Comparison of ENCODE assay signal across 7 mouse cellular contexts in genomic region chr5:65415653-65416458, GRCm38 (mm10). TPM values are rescaled to one million over a fixed set of nuclear protein-coding genes. Genes with fewer than 3 reads are reported as not detected.
DNase-seq lines count a peak whose midpoint lies in the region; ATAC-seq and TF ChIP-seq lines count a peak whose summit lies in the region.

No protein-coding gene starts in this region.

- DNase-seq in ES-E14 (ENCODE audit: low read depth, low spot score): no peak
- peak; percentile 63 for DNase-seq in forebrain, embryonic 11.5 days (ENCODE audit: low spot score)
- DNase-seq in neural tube, embryonic 10.5 days (ENCODE audit: extremely low spot score, low spot score): peak; percentile 63
- no peak for DNase-seq in layer of hippocampus, adult 9-11 months
- DNase-seq in right cerebral cortex, postnatal 4 days: no peak

- ATAC-seq in forebrain, embryonic 11.5 days (replicated peaks; ENCODE audit: low FRiP score): 0 out of 2 replicates have a peak, but pooled peaks have one; percentile 39
- ATAC-seq in intestine, embryonic 16.5 days: peak; percentile 83

- peak overlapping the region; percentile 44; the same call in 1 of the 2 replicates for H3K27ac ChIP-seq in ES-E14 (ENCODE audit: insufficient read depth, low read depth, low read length, poor library complexity, severe bottlenecking)
- H3K27ac ChIP-seq in forebrain, embryonic 11.5 days (ENCODE audit: low read depth, low read length): no peak overlapping the region; the same call in 1 of the 2 replicates
- H3K27ac ChIP-seq in intestine, embryonic 16.5 days (ENCODE audit: low read length): peak overlapping the region; percentile 80

- H3K9me3 ChIP-seq in E14TG2a.4 (ENCODE audit: low read length) (no peaks in the 10 kb centered on the region), ES-E14 (ENCODE audit: control insufficient read depth, insufficient read depth, low read depth, low read length) (no peaks in the 10 kb centered on the region)
- no peaks in the 10 kb centered on the region for H3K9me3 ChIP-seq in forebrain, embryonic 11.5 days (ENCODE audit: control insufficient read depth, low read length)
- no peaks in the 10 kb centered on the region for H3K9me3 ChIP-seq in intestine, embryonic 16.5 days (ENCODE audit: control insufficient read depth, low read length)

- 15% methylated on average over 26 of the region's 26 CpGs for WGBS in forebrain, embryonic 11.5 days
- WGBS in intestine, embryonic 16.5 days: 28% methylated on average over 26 of the region's 26 CpGs

- no peaks in the 10 kb centered on the region for H3K27me3 ChIP-seq in E14TG2a.4 (ENCODE audit: insufficient read depth, low read length)
- no peaks in the 10 kb centered on the region for H3K27me3 ChIP-seq in forebrain, embryonic 11.5 days (ENCODE audit: control insufficient read depth, insufficient read depth, low read length)
- H3K27me3 ChIP-seq in intestine, embryonic 16.5 days (replicated peaks; ENCODE audit: control insufficient read depth, insufficient read depth, low read length): no peaks in the 10 kb centered on the region

- H3K4me1 ChIP-seq in E14TG2a.4 (replicated peaks; ENCODE audit: low read depth, low read length): peaks cover 21% of the 10 kb centered on the region
- H3K4me1 ChIP-seq in ES-E14 (ENCODE audit: control insufficient read depth in 2 of 2, insufficient read depth in 2 of 2, low read length in 2 of 2, poor library complexity in 1 of 2): 0 out of 4 replicates have a peak, but pooled peaks cover 0 to 3% of the 10 kb centered on the region in 2 experiments
- H3K4me1 ChIP-seq in forebrain, embryonic 11.5 days (replicated peaks; ENCODE audit: control insufficient read depth, insufficient read depth, low read length): 0 out of 2 replicates have a peak, but pooled peaks cover 2% of the 10 kb centered on the region
- peaks cover 8% of the 10 kb centered on the region for H3K4me1 ChIP-seq in intestine, embryonic 16.5 days (ENCODE audit: control insufficient read depth, insufficient read depth, low read length)

- no peak for TF ChIP-seq CTCF in E14TG2a.4 (conservative IDR thresholded peaks at IDR 0.05; ENCODE audit: low read length)

- peak overlapping the region; percentile 26; the same call in 1 of the 2 replicates for H3K4me2 ChIP-seq in forebrain, embryonic 11.5 days (ENCODE audit: low read depth, low read length, severe bottlenecking)
- H3K4me2 ChIP-seq in intestine, embryonic 16.5 days (ENCODE audit: low read depth, low read length): no peak overlapping the region; the same call in 1 of the 2 replicates

- H3K9ac ChIP-seq in ES-E14 (ENCODE audit: insufficient read depth, low read depth, low read length, poor library complexity, severe bottlenecking): peak overlapping the region; percentile 73
- H3K9ac ChIP-seq in forebrain, embryonic 11.5 days (ENCODE audit: low read length): peak overlapping the region; percentile 53
- peak overlapping the region; percentile 62 for H3K9ac ChIP-seq in intestine, embryonic 16.5 days (ENCODE audit: low read depth, low read length)

- in situ Hi-C loops in ES-E14 (cut with MboI; ENCODE audit: low sequenced_read_pairs in 2 of 2, unreplicated experiment in 2 of 2): no loop called here

- H3K36me3 ChIP-seq in E14TG2a.4 (ENCODE audit: insufficient read depth, low read length) (peaks cover 11% of the 10 kb centered on the region), ES-E14 (ENCODE audit: control insufficient read depth, insufficient read depth, low read length, poor library complexity, severe bottlenecking) (peaks cover 3% of the 10 kb centered on the region; the same call in 1 of the 2 replicates)
- H3K36me3 ChIP-seq in forebrain, embryonic 11.5 days (ENCODE audit: control insufficient read depth, insufficient read depth, low read length): no peaks in the 10 kb centered on the region; the same call in 1 of the 2 replicates
- peaks cover 11% of the 10 kb centered on the region; the same call in 1 of the 2 replicates for H3K36me3 ChIP-seq in intestine, embryonic 16.5 days (ENCODE audit: control insufficient read depth, insufficient read depth, low read length)

- peak overlapping the region; percentile 79 for H3K4me3 ChIP-seq in E14TG2a.4 (replicated peaks; ENCODE audit: low read length)
- peak overlapping the region; percentile 60 to 66 for H3K4me3 ChIP-seq in ES-E14 (ENCODE audit: insufficient read depth in 1 of 2, low read depth in 1 of 2, low read length in 2 of 2, poor library complexity in 1 of 2, severe bottlenecking in 1 of 2)
- no peak overlapping the region for H3K4me3 ChIP-seq in forebrain, embryonic 11.5 days (ENCODE audit: low read depth, low read length)
- H3K4me3 ChIP-seq in intestine, embryonic 16.5 days (ENCODE audit: low read length): no peak overlapping the region

TF ChIP-seq in ES-E14, 5 proteins besides CTCF, POLR2A, EP300 and RAD21:
- TF ChIP-seq CHD2 (IDR thresholded peaks at IDR 0.05; ENCODE audit: low read depth, low read length) (no peak), MAFK (IDR thresholded peaks at IDR 0.05; ENCODE audit: insufficient read depth, low read depth, low read length) (no peak), ZNF384 (IDR thresholded peaks at IDR 0.05; ENCODE audit: low read depth, low read length) (no peak), ZC3H11A (IDR thresholded peaks at IDR 0.05; ENCODE audit: borderline replicate concordance, low read depth, low read length) (no peak), HCFC1 (IDR thresholded peaks at IDR 0.05; ENCODE audit: borderline replicate concordance, insufficient read depth, low read length) (no peak)

RNA-seq across cellular contexts. Expression of gene Ugdh, which starts 19.9 kb away (rescaled TPM):
- total RNA-seq in ES-E14 (2012; rRNA removed): 6.9 and 15.8 TPM in 2 replicates
- polyA plus RNA-seq in forebrain, embryonic 11.5 days (2014; fragmentation: Nextera tagmentation; extraction: Ambion mirVana): 68.6 and 69.0 TPM in 2 replicates
- 266 and 271 TPM in 2 replicates for polyA plus RNA-seq in intestine, embryonic 16.5 days (2015; fragmentation: Nextera tagmentation; extraction: Ambion mirVana)

RNA-seq across cellular contexts. Expression of gene Lias, which starts 24.6 kb away (rescaled TPM):
- 38.8 and 52.8 TPM in 2 replicates for total RNA-seq in ES-E14 (2012; rRNA removed)
- polyA plus RNA-seq in forebrain, embryonic 11.5 days (2014; fragmentation: Nextera tagmentation; extraction: Ambion mirVana): 67.5 and 70.0 TPM in 2 replicates
- 49.2 and 56.4 TPM in 2 replicates for polyA plus RNA-seq in intestine, embryonic 16.5 days (2015; fragmentation: Nextera tagmentation; extraction: Ambion mirVana)

RNA-seq across cellular contexts. Expression of gene Rpl9, which starts 24.6 kb away (rescaled TPM):
- 1,957 and 1,967 TPM in 2 replicates for total RNA-seq in ES-E14 (2012; rRNA removed)
- polyA plus RNA-seq in forebrain, embryonic 11.5 days (2014; fragmentation: Nextera tagmentation; extraction: Ambion mirVana): 874 and 891 TPM in 2 replicates
- 937 and 1,015 TPM in 2 replicates for polyA plus RNA-seq in intestine, embryonic 16.5 days (2015; fragmentation: Nextera tagmentation; extraction: Ambion mirVana)

Comparison
In these comparisons a context has a peak if more than half of its experiments do, and no peak if none do; other contexts are left out.
1. H3K4me3 ChIP-seq: peak in E14TG2a.4 (single experiment) and ES-E14 (2 of 2); none in forebrain, embryonic 11.5 days (single experiment) and intestine, embryonic 16.5 days (single experiment).
2. DNase-seq: peak in forebrain, embryonic 11.5 days (single experiment) and neural tube, embryonic 10.5 days (single experiment); none in ES-E14 (single experiment), layer of hippocampus, adult 9-11 months (single experiment) and right cerebral cortex, postnatal 4 days (single experiment).
3. Peak in every context shown above with its lines, with median percentiles within 50 percentile points of each other: H3K9ac ChIP-seq.